Mouse (Mus musculus) embryonic facial prominence, embryonic 10.5 days (tissue): ENCODE data around the gene Gadd45gip1. TPM values are rescaled to one million over a fixed set of nuclear protein-coding genes. Genes with fewer than 3 reads are reported as not detected.

Experiments
- DNase-seq: peaks from one replicate; pipeline ENCODE4 v3.0.0-alpha.2; 2017; ENCODE audit warnings: low spot score
- H3K27ac ChIP-seq: fragments of 300-500 bp; sonication (generic); replicated peaks from 2 replicates; pipeline ENCODE4 v1.5.1; 2016; ENCODE audit warnings: mild to moderate bottlenecking
- H3K27me3 ChIP-seq: fragments of 300-500 bp; sonication (generic); replicated peaks from 2 replicates; pipeline ENCODE4 v1.6.1; 2016; ENCODE audit warnings: low read depth, mild to moderate bottlenecking; ENCODE audit not compliant: poor library complexity, severe bottlenecking
- H3K36me3 ChIP-seq: fragments of 300-500 bp; sonication (generic); replicated peaks from 2 replicates; pipeline ENCODE4 v1.6.1; 2016; ENCODE audit warnings: mild to moderate bottlenecking, moderate library complexity
- H3K4me1 ChIP-seq: fragments of 300-500 bp; sonication (generic); 2 replicates; pipeline ENCODE4 v1.6.1; 2016
- H3K4me3 ChIP-seq: fragments of 300-500 bp; sonication (generic); 2 replicates; pipeline ENCODE4 v1.5.1; 2016; ENCODE audit warnings: mild to moderate bottlenecking, moderate library complexity
- H3K9me3 ChIP-seq: fragments of 300-500 bp; sonication (generic); 2 replicates; pipeline ENCODE4 v1.6.1; 2016; ENCODE audit warnings: mild to moderate bottlenecking
- WGBS: fragments of 180-500 bp; shearing (Covaris S2); methylation state at CpG from one replicate; pipeline ENCODE4 v1.1.7; 2016; 5-methylcytosine and 5-hydroxymethylcytosine counted together
- polyA plus RNA-seq: library from polyadenylated mRNA; unstranded; fragments of >200 nt; fragmentation: Nextera tagmentation; extraction: Ambion mirVana; gene quantifications from 2 replicates; pipeline ENCODE4 v1.2.1, GENCODE M21; 2016

Gadd45gip1 gene
- polyA plus RNA-seq, 1 experiment from 2014 or later: 45.2 TPM

GRCm38 (mm10) chr8:84788896-84789295 is 42.4 kb upstream of the Gadd45gip1 start:
- Histone ChIP-seq H3K4me1 (peaks cover 14% of the 10 kb centered on the region), H3K4me3 (no peak overlapping the region), H3K9me3 (no peaks in the 10 kb centered on the region), H3K27me3 (peaks cover 100% of the 10 kb centered on the region), H3K36me3 (no peaks in the 10 kb centered on the region), H3K27ac (no peak overlapping the region)
- no peak for DNase-seq
- 5% methylated on average over 11 of the region's 11 CpGs for WGBS

- peaks cover 17% of the 10 kb centered on the region for H3K4me1 ChIP-seq
- H3K36me3 ChIP-seq: no peaks in the 10 kb centered on the region
- H3K9me3 ChIP-seq: no peaks in the 10 kb centered on the region
- peaks cover 100% of the 10 kb centered on the region for H3K27me3 ChIP-seq
- H3K4me3 ChIP-seq: no peak overlapping the region
- 43% methylated on average over 5 of the region's 5 CpGs for WGBS
- no peak for DNase-seq
- H3K27ac ChIP-seq: no peak overlapping the region
Observed at GRCm38 (mm10) chr8:84789345-84789744, 42.0 kb upstream of the Gadd45gip1 start.

- Histone ChIP-seq H3K27ac (no peak overlapping the region), H3K4me1 (peaks cover 14% of the 10 kb centered on the region), H3K36me3 (no peaks in the 10 kb centered on the region), H3K9me3 (no peaks in the 10 kb centered on the region), H3K27me3 (peaks cover 100% of the 10 kb centered on the region), H3K4me3 (no peak overlapping the region)
- no peak for DNase-seq
- WGBS: 68% methylated on average over 9 of the region's 9 CpGs
Observed at GRCm38 (mm10) chr8:84789855-84790486, 41.4 kb upstream of the Gadd45gip1 start.

GRCm38 (mm10) chr8:84790537-84790936 is 40.8 kb upstream of the Gadd45gip1 start:
- no peak overlapping the region for H3K27ac ChIP-seq
- 67% methylated on average over 2 of the region's 2 CpGs for WGBS
- no peak for DNase-seq
- H3K9me3 ChIP-seq: no peaks in the 10 kb centered on the region
- H3K4me1 ChIP-seq: peaks cover 14% of the 10 kb centered on the region
- H3K4me3 ChIP-seq: no peak overlapping the region
- H3K27me3 ChIP-seq: peaks cover 100% of the 10 kb centered on the region
- H3K36me3 ChIP-seq: no peaks in the 10 kb centered on the region

GRCm38 (mm10) chr8:84792429-84792947 is 38.8 kb upstream of the Gadd45gip1 start:
- Histone ChIP-seq H3K36me3 (no peaks in the 10 kb centered on the region), H3K27me3 (peaks cover 100% of the 10 kb centered on the region), H3K9me3 (no peaks in the 10 kb centered on the region), H3K4me1 (peaks cover 4% of the 10 kb centered on the region; the same call in 1 of the 2 replicates), H3K4me3 (no peak overlapping the region), H3K27ac (no peak overlapping the region)
- no peak for DNase-seq
- 74% methylated on average over 12 of the region's 12 CpGs for WGBS

GRCm38 (mm10) chr8:84793134-84793533 is 38.2 kb upstream of the Gadd45gip1 start:
- no peak for DNase-seq
- Histone ChIP-seq H3K36me3 (no peaks in the 10 kb centered on the region), H3K27ac (no peak overlapping the region), H3K4me3 (no peak overlapping the region), H3K4me1 (peaks cover 4% of the 10 kb centered on the region; the same call in 1 of the 2 replicates), H3K9me3 (no peaks in the 10 kb centered on the region), H3K27me3 (peaks cover 100% of the 10 kb centered on the region)
- 83% methylated on average over 9 of the region's 9 CpGs for WGBS

- 51% methylated on average over 13 of the region's 13 CpGs for WGBS
- Histone ChIP-seq H3K27ac (no peak overlapping the region), H3K9me3 (no peaks in the 10 kb centered on the region), H3K4me3 (no peak overlapping the region), H3K4me1 (peaks cover 7% of the 10 kb centered on the region), H3K36me3 (no peaks in the 10 kb centered on the region), H3K27me3 (peaks cover 100% of the 10 kb centered on the region)
- no peak for DNase-seq
Observed at GRCm38 (mm10) chr8:84793791-84794485, 37.4 kb upstream of the Gadd45gip1 start.

- Histone ChIP-seq H3K4me3 (no peak overlapping the region), H3K27ac (no peak overlapping the region), H3K4me1 (peaks cover 12% of the 10 kb centered on the region), H3K36me3 (no peaks in the 10 kb centered on the region), H3K9me3 (no peaks in the 10 kb centered on the region), H3K27me3 (peaks cover 100% of the 10 kb centered on the region)
- no peak for DNase-seq
- WGBS: 47% methylated on average over 7 of the region's 7 CpGs
Observed at GRCm38 (mm10) chr8:84794486-84794885, 36.8 kb upstream of the Gadd45gip1 start.

GRCm38 (mm10) chr8:84797256-84797797 is 34.0 kb upstream of the Gadd45gip1 start:
- Histone ChIP-seq H3K4me1 (peaks cover 19% of the 10 kb centered on the region), H3K4me3 (no peak overlapping the region), H3K9me3 (no peaks in the 10 kb centered on the region), H3K27ac (no peak overlapping the region), H3K27me3 (peaks cover 97% of the 10 kb centered on the region), H3K36me3 (no peaks in the 10 kb centered on the region)
- peak; percentile 17 for DNase-seq
- WGBS: 75% methylated on average over 15 of the region's 15 CpGs

GRCm38 (mm10) chr8:84797971-84798370 is 33.4 kb upstream of the Gadd45gip1 start:
- WGBS: 68% methylated on average over 6 of the region's 6 CpGs
- Histone ChIP-seq H3K9me3 (no peaks in the 10 kb centered on the region), H3K4me3 (no peak overlapping the region), H3K4me1 (peaks cover 19% of the 10 kb centered on the region), H3K27ac (no peak overlapping the region), H3K36me3 (no peaks in the 10 kb centered on the region), H3K27me3 (peaks cover 97% of the 10 kb centered on the region)
- peak; percentile 11 for DNase-seq

GRCm38 (mm10) chr8:84798446-84799135 is 32.7 kb upstream of the Gadd45gip1 start:
- Histone ChIP-seq H3K9me3 (no peaks in the 10 kb centered on the region), H3K27me3 (peaks cover 97% of the 10 kb centered on the region), H3K27ac (no peak overlapping the region), H3K36me3 (no peaks in the 10 kb centered on the region), H3K4me3 (peak overlapping the region; percentile 59), H3K4me1 (peaks cover 22% of the 10 kb centered on the region)
- 30% methylated on average over 10 of the region's 10 CpGs for WGBS
- peak; percentile 28 for DNase-seq

GRCm38 (mm10) chr8:84799136-84799931 is 32.0 kb upstream of the Gadd45gip1 start:
- Histone ChIP-seq H3K9me3 (no peaks in the 10 kb centered on the region), H3K27me3 (peaks cover 97% of the 10 kb centered on the region), H3K4me1 (peaks cover 18% of the 10 kb centered on the region), H3K4me3 (peak overlapping the region; percentile 59), H3K27ac (peak overlapping the region; percentile 25), H3K36me3 (no peaks in the 10 kb centered on the region)
- WGBS: 2% methylated on average over 105 of the region's 108 CpGs
- DNase-seq: peak; percentile 55
